Mouse (Mus musculus) lung, embryonic 14.5 days (tissue): ENCODE data around the gene Cd44. TPM values are rescaled to one million over a fixed set of nuclear protein-coding genes. Genes with fewer than 3 reads are reported as not detected.

ENCODE experiments used
- ATAC-seq: fragments of 200-750 bp; cut with Nextera tagmentation; 2 replicates; pipeline ENCODE4 v1.8.0; 2017; ENCODE audit warnings: mild to moderate bottlenecking, moderate TSS enrichment, moderate library complexity; ENCODE audit not compliant: insufficient read depth
- DNase-seq: peaks from one replicate; pipeline ENCODE4 v3.0.0-alpha.2; 2015
- H3K27ac ChIP-seq: fragments of 300-500 bp; sonication (generic); 2 replicates; pipeline ENCODE4 v1.5.1; 2014; ENCODE audit warnings: low read depth, mild to moderate bottlenecking, moderate library complexity
- H3K27me3 ChIP-seq: fragments of 300-500 bp; sonication (generic); 2 replicates; pipeline ENCODE4 v1.6.1; 2014; ENCODE audit warnings: low read length, control low read depth; ENCODE audit not compliant: insufficient read depth
- H3K36me3 ChIP-seq: fragments of 300-500 bp; sonication (generic); 2 replicates; pipeline ENCODE4 v1.6.1; 2014; ENCODE audit warnings: control low read depth; ENCODE audit not compliant: insufficient read depth
- H3K4me1 ChIP-seq: fragments of 300-500 bp; sonication (generic); 2 replicates; pipeline ENCODE4 v1.6.1; 2014; ENCODE audit warnings: antibody characterized with exemption, control low read depth; ENCODE audit not compliant: insufficient read depth
- H3K4me2 ChIP-seq: fragments of 300-500 bp; sonication (generic); 2 replicates; pipeline ENCODE4 v1.6.1; 2014; ENCODE audit warnings: mild to moderate bottlenecking
- H3K4me3 ChIP-seq: fragments of 300-500 bp; sonication (generic); 2 replicates; pipeline ENCODE4 v1.5.1; 2014; ENCODE audit warnings: low read depth, low read length
- H3K9ac ChIP-seq: fragments of 300-500 bp; sonication (generic); 2 replicates; pipeline ENCODE4 v1.6.1; 2014
- H3K9me3 ChIP-seq: fragments of 300-500 bp; sonication (generic); 2 replicates; pipeline ENCODE4 v1.6.1; 2016; ENCODE audit warnings: low read depth, low read length, control low read depth
- CTCF ChIP-seq: IDR thresholded peaks from 2 replicates; pipeline ENCODE4 v1.5.1; 2016; ENCODE audit warnings: antibody characterized with exemption, low read depth
- WGBS: fragments of 180-500 bp; shearing (Covaris S2); extraction: QIAGEN DNeasy Blood & Tissue Kit; methylation state at CpG from one replicate; pipeline ENCODE4 v1.1.7; 2014; 5-methylcytosine and 5-hydroxymethylcytosine counted together
- polyA plus RNA-seq: library from polyadenylated mRNA; unstranded; fragments of >200 nt; fragmentation: Nextera tagmentation; extraction: Ambion mirVana; gene quantifications from 2 replicates; pipeline ENCODE4 v1.2.1, GENCODE M21; 2014

Gene Cd44
- polyA plus RNA-seq, 1 experiment from 2014 or later: 31.8 TPM

GRCm38 (mm10) chr2:102913833-102914545, 12.5 kb upstream of the Cd44 start:
- no peak for ATAC-seq

GRCm38 (mm10) chr2:102912951-102913350, 11.5 kb upstream of the Cd44 start:
- TF ChIP-seq CTCF: no peak
- H3K27ac ChIP-seq: no peak overlapping the region
- WGBS: 39% methylated on average over 2 of the region's 2 CpGs
- H3K4me2 ChIP-seq: no peak overlapping the region
- no peak for DNase-seq
- no peak overlapping the region for H3K9ac ChIP-seq
- H3K27me3 ChIP-seq: no peaks in the 10 kb centered on the region
- no peak for ATAC-seq
- no peaks in the 10 kb centered on the region for H3K9me3 ChIP-seq
- H3K4me1 ChIP-seq: no peaks in the 10 kb centered on the region
- no peak overlapping the region for H3K4me3 ChIP-seq
- no peaks in the 10 kb centered on the region for H3K36me3 ChIP-seq

More at GRCm38 (mm10) chr2:102913833-102914545, 12.5 kb upstream of the Cd44 start:
- H3K27me3 ChIP-seq: no peaks in the 10 kb centered on the region
- no peak for DNase-seq
- no peak overlapping the region for H3K4me3 ChIP-seq
- TF ChIP-seq CTCF: no peak
- 61% methylated on average over 11 of the region's 11 CpGs for WGBS
- H3K9me3 ChIP-seq: no peaks in the 10 kb centered on the region
- H3K9ac ChIP-seq: no peak overlapping the region
- no peaks in the 10 kb centered on the region for H3K4me1 ChIP-seq
- no peak overlapping the region for H3K27ac ChIP-seq
- H3K4me2 ChIP-seq: no peak overlapping the region
- no peaks in the 10 kb centered on the region for H3K36me3 ChIP-seq

GRCm38 (mm10) chr2:102912469-102912868, 11.0 kb upstream of the Cd44 start:
- ATAC-seq: no peak
- Histone ChIP-seq H3K9me3 (no peaks in the 10 kb centered on the region), H3K27me3 (no peaks in the 10 kb centered on the region), H3K9ac (no peak overlapping the region), H3K4me3 (no peak overlapping the region), H3K4me2 (no peak overlapping the region), H3K4me1 (no peaks in the 10 kb centered on the region), H3K36me3 (no peaks in the 10 kb centered on the region), H3K27ac (no peak overlapping the region)
- TF ChIP-seq CTCF: no peak
- no peak for DNase-seq
- 57% methylated on average over 3 of the region's 3 CpGs for WGBS

DNA sequence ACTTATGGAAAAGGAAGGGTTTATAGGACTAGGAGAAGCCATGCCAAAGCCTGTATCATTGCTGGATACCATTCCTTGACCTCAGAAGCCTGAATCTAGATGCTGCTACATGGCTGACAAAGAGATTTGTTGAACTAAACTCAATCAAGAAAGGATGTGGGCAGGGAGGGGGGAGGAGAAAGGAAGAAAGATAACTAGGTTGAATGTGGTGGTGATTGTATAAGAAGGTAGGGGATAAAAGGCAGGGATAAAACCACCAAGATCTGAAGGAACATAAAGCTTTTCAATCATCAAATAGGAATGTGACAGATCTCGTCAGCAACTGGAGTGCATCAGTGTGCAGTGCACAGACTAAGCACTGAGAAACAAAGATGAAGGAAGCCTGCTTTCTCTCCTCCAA, 7.9 kb upstream of the Cd44 start:
- H3K9me3 ChIP-seq: no peaks in the 10 kb centered on the region
- no peak for DNase-seq
- TF ChIP-seq CTCF: no peak

GRCm38 (mm10) chr2:102905604-102906003, 4.1 kb upstream of the Cd44 start:
- H3K9ac ChIP-seq: no peak overlapping the region
- no peak overlapping the region for H3K4me3 ChIP-seq
- no peaks in the 10 kb centered on the region for H3K9me3 ChIP-seq
- H3K4me1 ChIP-seq: no peaks in the 10 kb centered on the region
- no peak for TF ChIP-seq CTCF
- H3K36me3 ChIP-seq: no peaks in the 10 kb centered on the region
- no peak overlapping the region for H3K4me2 ChIP-seq
- no peak overlapping the region for H3K27ac ChIP-seq
- WGBS: 67% methylated on average over 3 of the region's 3 CpGs
- no peaks in the 10 kb centered on the region for H3K27me3 ChIP-seq
- no peak for ATAC-seq
- DNase-seq: peak; percentile 57

More for the DNA sequence above, 7.9 kb upstream of the Cd44 start:
- H3K36me3 ChIP-seq: no peaks in the 10 kb centered on the region
- H3K4me3 ChIP-seq: no peak overlapping the region
- 57% methylated on average over 1 of the region's 1 CpGs for WGBS
- H3K4me2 ChIP-seq: no peak overlapping the region
- no peak for ATAC-seq
- no peaks in the 10 kb centered on the region for H3K27me3 ChIP-seq
- H3K9ac ChIP-seq: no peak overlapping the region
- H3K4me1 ChIP-seq: no peaks in the 10 kb centered on the region
- no peak overlapping the region for H3K27ac ChIP-seq

GRCm38 (mm10) chr2:102901828-102902223, 361 bp upstream of the Cd44 start:
- H3K9me3 ChIP-seq: no peaks in the 10 kb centered on the region
- peak overlapping the region; percentile 87 for H3K4me2 ChIP-seq
- H3K27me3 ChIP-seq: no peaks in the 10 kb centered on the region
- peak overlapping the region; percentile 54 for H3K4me3 ChIP-seq
- H3K4me1 ChIP-seq: no peaks in the 10 kb centered on the region; the same call in 1 of the 2 replicates
- H3K27ac ChIP-seq: 0 out of 2 replicates have a peak overlapping the region, but pooled peaks have one; percentile 50
- peak; percentile 35; the same call in 1 of the 2 replicates for ATAC-seq
- no peaks in the 10 kb centered on the region for H3K36me3 ChIP-seq
- TF ChIP-seq CTCF: no peak
- DNase-seq: no peak
- WGBS: 25% methylated on average over 3 of the region's 3 CpGs
- peak overlapping the region; percentile 65 for H3K9ac ChIP-seq

- WGBS: 53% methylated on average over 7 of the region's 7 CpGs
- Histone ChIP-seq H3K9ac (peak overlapping the region; percentile 65), H3K27me3 (no peaks in the 10 kb centered on the region), H3K36me3 (no peaks in the 10 kb centered on the region), H3K4me2 (peak overlapping the region; percentile 87), H3K4me1 (no peaks in the 10 kb centered on the region; the same call in 1 of the 2 replicates), H3K27ac (peak overlapping the region; percentile 72; the same call in 1 of the 2 replicates), H3K4me3 (peak overlapping the region; percentile 54), H3K9me3 (no peaks in the 10 kb centered on the region)
- ATAC-seq: no peak
- TF ChIP-seq CTCF: no peak
- DNase-seq: peak; percentile 50
Measured at GRCm38 (mm10) chr2:102900230-102900721, 1.2 kb downstream of the Cd44 start.
